Mouse (Mus musculus): ENCODE measurements around the gene Prc1.

GRCm38 (mm10) chr7:80252437-80252836 is 41.8 kb upstream of the Prc1 start:
- TF ChIP-seq CTCF (IDR thresholded peaks at IDR 0.05; ENCODE audit: low read depth, low read length) (no peak), POLR2A (IDR thresholded peaks at IDR 0.05; ENCODE audit: insufficient read depth, low read length) (no peak), EP300 (IDR thresholded peaks at IDR 0.05; ENCODE audit: insufficient read depth, low read depth, low read length) (no peak)
